Mouse (Mus musculus): ENCODE results near the gene Fga.

DNA sequence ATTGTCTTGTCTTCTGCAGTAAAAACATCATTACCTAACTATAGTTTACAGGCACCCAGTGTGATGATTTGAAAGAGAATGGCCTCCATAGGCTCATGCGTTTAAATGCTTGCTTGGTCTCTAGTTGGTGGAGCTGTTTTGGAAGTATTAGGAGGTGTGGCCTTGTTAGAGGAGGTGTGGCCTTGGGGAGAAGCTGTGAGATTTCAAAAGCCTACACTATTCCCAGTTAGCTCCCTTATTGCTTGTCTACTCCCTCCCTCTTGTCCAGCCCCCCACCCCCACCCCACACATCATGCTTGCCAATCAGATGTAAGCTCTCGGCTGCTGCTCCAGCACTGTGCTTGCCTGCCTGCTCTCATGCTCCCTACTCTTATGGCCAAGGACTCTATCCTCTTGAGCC, 31.2 kb downstream of the Fga start:
- TF ChIP-seq CTCF (IDR thresholded peaks at IDR 0.05; ENCODE audit: insufficient read depth, low read length): no peak
- no peak for TF ChIP-seq POLR2A (IDR thresholded peaks at IDR 0.05; ENCODE audit: borderline replicate concordance, extremely low read depth, low read depth, low read length)

Measured in lung, adult 2 months (tissue).